Mouse (Mus musculus): ENCODE data around the gene Arhgap29. TPM values are rescaled to one million over a fixed set of nuclear protein-coding genes. Genes with fewer than 3 reads are reported as not detected.

The Arhgap29 gene
- polyA plus RNA-seq, 1 experiment from 2014 or later = 16.3 TPM

DNA sequence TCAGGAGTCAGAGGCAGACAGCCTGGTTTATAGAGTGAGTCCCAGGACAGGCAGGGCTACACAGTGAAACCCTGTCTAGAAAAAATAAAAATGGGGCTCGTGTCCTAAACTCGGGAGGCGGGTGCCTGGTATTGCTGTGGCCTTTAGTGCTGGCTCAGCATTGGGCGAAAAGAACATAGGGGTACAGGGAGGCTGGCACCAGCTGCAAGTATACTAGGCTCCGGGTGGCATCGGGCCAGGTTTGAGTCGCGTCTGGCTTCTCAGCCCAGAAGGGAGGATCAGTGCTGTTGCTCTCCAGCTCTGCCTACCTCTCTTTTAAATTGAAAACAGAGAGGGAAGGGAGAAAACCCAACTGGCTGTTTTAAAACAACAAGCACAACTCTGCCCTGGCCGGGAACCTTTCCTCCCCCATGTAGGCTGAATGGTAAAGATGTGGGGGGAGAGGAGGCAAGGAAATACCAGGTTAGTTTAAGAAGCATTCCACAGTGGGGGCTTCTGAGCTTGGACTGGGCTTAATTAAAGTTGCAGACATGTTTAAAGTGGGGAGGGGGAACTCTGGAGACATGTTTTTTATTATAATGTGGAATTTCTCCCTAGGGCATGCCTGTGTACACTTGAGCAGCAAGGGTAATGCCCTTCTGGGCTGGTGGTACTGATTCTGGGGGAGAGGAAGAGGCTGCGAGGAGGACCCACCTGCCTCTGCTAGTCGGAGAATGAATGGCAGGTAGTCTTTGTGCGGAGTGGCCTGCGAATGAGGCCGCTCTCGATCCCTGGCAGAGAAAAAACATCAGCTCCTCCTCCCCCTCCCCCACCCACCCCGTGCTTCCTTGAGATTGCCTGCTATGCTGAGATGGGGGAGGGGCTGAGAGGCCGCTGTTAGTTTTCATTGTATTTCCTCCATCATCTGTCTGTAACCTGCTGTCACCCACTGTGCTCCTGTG is 95.8 kb downstream of the Arhgap29 start:
- H3K4me2 ChIP-seq (replicated peaks) = peak overlapping the region; percentile 28
- H3K27me3 ChIP-seq = peaks cover 29% of the 10 kb centered on the region
- peak; percentile 86 for ATAC-seq (replicated peaks)
- WGBS = 7% methylated on average over 17 of the region's 17 CpGs
- H3K36me3 ChIP-seq = no peaks in the 10 kb centered on the region
- H3K4me3 ChIP-seq = no peak overlapping the region
- no peak overlapping the region for H3K9ac ChIP-seq (replicated peaks)
- peaks cover 56% of the 10 kb centered on the region for H3K4me1 ChIP-seq
- H3K27ac ChIP-seq (replicated peaks) = peak overlapping the region; percentile 61
- H3K9me3 ChIP-seq = no peaks in the 10 kb centered on the region

DNA sequence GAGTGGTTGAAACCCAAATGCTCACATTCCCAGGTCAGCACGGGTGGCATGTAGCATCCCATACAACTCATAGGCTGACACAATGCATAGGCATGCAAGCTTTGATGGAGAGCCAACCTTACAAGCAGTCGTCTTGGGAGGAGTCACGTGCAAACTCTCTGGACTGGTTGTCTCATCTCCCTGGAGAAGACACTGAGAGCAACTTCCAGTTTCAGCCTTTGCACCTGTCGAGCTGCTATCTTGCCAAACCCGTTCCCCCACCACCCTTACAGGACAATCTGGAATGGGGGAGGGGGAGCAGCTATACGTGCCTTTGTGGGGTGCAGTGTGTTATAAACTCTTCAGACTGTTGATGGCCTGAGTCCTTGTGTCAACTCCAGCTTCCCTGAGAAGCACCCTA is 96.8 kb downstream of the Arhgap29 start:
- no peak overlapping the region for H3K27ac ChIP-seq (replicated peaks)
- no peaks in the 10 kb centered on the region for H3K36me3 ChIP-seq
- WGBS = 48% methylated on average over 6 of the region's 6 CpGs
- no peak for ATAC-seq (replicated peaks)
- H3K4me2 ChIP-seq (replicated peaks) = no peak overlapping the region
- H3K4me1 ChIP-seq = peaks cover 47% of the 10 kb centered on the region
- peaks cover 22% of the 10 kb centered on the region for H3K27me3 ChIP-seq
- no peak overlapping the region for H3K4me3 ChIP-seq
- no peaks in the 10 kb centered on the region for H3K9me3 ChIP-seq
- H3K9ac ChIP-seq (replicated peaks) = no peak overlapping the region

DNA sequence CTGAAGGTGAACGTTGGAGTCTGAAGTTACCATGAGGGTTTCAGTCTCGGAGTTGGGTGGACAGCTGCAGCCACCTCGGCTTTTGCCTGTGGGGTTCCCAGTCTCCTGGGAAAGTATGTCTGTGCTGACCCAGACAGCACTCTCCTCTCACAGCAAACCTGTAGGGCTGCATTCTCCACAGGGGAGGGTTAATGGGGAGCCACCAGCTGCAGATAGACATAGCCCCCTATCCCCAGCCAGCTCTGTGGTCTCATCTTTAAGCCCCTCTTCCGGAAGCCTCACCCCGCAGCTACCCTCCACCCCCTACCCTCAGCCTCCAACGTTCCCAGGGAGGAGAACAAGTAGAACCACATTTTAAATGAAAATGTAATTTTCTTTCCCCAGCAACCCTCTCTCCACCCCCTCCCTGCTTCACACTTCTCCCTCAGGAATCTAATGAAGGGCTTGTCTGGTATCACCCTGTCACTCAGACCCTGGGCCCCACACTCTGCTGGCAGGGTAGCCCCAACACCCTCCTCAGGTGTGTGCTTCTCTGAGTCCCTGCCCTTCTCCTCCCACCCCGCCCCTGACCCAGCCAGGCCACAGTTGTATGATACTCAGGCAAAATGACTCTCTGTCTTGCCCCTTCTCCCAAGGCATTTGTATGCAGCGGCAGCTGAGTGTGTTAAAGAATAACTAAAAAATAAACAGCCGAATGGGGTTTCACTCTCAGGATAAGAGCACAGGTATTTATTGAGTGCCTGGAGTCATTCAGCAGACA is 106.3 kb downstream of the Arhgap29 start:
- WGBS = 71% methylated on average over 9 of the region's 9 CpGs
- no peaks in the 10 kb centered on the region for H3K27me3 ChIP-seq

DNA sequence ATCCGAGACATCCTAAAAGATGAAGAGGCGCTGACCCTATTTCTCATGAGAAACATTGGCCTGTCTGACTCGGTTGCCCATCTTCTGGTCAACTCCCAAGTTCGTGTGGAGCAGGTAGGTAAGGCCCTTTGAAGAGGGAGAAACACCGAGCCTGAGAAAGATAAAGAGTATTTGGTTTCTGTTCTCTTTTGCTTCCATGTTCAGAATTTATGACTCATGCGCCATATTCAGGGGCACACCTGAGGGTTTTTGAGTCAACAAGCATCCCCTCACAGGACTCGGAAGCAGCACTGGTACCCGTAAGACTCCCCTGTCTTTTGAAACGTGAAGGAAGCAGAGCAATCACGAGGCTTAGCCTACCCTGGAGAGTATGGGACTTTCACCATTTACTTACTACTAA is 110.2 kb downstream of the Arhgap29 start:
- no peaks in the 10 kb centered on the region for H3K4me1 ChIP-seq
- no peak overlapping the region for H3K4me3 ChIP-seq
- no peaks in the 10 kb centered on the region for H3K27me3 ChIP-seq
- no peak overlapping the region for H3K9ac ChIP-seq (replicated peaks)
- WGBS = 87% methylated on average over 10 of the region's 10 CpGs
- H3K27ac ChIP-seq (replicated peaks) = no peak overlapping the region
- no peaks in the 10 kb centered on the region for H3K9me3 ChIP-seq
- no peaks in the 10 kb centered on the region for H3K36me3 ChIP-seq
- H3K4me2 ChIP-seq (replicated peaks) = no peak overlapping the region
- ATAC-seq (replicated peaks) = no peak

More for the DNA sequence above, 106.3 kb downstream of the Arhgap29 start:
- ATAC-seq (replicated peaks) = no peak
- H3K36me3 ChIP-seq = no peaks in the 10 kb centered on the region
- H3K4me3 ChIP-seq = no peak overlapping the region
- H3K4me2 ChIP-seq (replicated peaks) = no peak overlapping the region
- no peak overlapping the region for H3K9ac ChIP-seq (replicated peaks)
- H3K27ac ChIP-seq (replicated peaks) = no peak overlapping the region
- H3K4me1 ChIP-seq = no peaks in the 10 kb centered on the region
- no peaks in the 10 kb centered on the region for H3K9me3 ChIP-seq

DNA sequence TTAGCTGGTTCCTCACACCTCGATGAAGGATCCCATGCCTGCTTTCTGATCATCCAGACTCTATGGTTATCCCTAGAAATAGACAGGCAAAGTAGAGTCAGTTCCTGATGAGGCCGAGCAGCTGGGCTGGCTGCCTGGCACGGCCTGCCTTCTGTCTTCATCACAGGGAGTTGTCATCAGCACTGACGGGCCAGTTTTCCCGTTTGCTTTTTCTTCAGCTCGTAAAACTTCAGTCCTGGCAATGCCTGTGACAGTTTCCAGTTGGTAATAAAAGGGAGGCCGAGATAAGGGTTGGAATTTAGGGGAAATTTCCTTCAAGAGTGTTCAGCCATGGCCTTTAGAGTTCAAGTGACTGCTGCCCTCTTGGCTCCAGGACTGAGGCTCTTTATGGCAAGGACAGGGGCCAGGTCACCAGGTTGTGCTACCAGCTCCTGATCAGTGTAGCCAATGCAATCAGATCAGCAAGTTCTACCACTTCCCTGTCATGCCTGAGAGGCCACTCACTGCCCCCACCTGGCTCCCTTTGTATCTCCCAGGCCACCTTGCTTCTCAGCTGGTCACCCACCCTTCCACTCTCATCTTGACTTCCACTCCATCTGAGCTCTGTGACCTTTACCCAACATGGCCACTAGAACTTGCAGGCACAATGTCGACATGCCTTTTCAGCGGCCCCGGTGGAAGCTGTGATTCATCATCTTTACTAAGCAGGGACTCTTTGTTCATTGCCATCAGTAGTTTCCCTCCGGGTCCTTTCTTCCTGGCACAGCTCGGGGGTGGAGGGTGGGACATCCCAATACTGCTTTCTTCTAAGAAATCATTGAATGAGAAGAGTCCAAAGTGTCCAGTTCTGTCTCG is 112.4 kb downstream of the Arhgap29 start:
- ATAC-seq (replicated peaks) = no peak
- no peak overlapping the region for H3K4me2 ChIP-seq (replicated peaks)
- H3K4me1 ChIP-seq = no peaks in the 10 kb centered on the region
- H3K27ac ChIP-seq (replicated peaks) = no peak overlapping the region
- no peak overlapping the region for H3K9ac ChIP-seq (replicated peaks)
- no peaks in the 10 kb centered on the region for H3K27me3 ChIP-seq
- WGBS = 85% methylated on average over 13 of the region's 13 CpGs
- no peak overlapping the region for H3K4me3 ChIP-seq
- H3K36me3 ChIP-seq = no peaks in the 10 kb centered on the region
- no peaks in the 10 kb centered on the region for H3K9me3 ChIP-seq

Other genes with a start within 250 kb of the Arhgap29 start
- 8.3 and 8.9 TPM in 2 replicates for gene F3, start 229.0 kb upstream of the Arhgap29 start, polyA plus RNA-seq (2015; fragmentation: Nextera tagmentation; extraction: Ambion mirVana)
- 68.9 and 70.3 TPM in 2 replicates for gene Abcd3, start 137.2 kb upstream of the Arhgap29 start, polyA plus RNA-seq (2015; fragmentation: Nextera tagmentation; extraction: Ambion mirVana)
- 0.72 and 1.4 TPM in 2 replicates for gene Abca4, start 91.9 kb downstream of the Arhgap29 start, polyA plus RNA-seq (2015; fragmentation: Nextera tagmentation; extraction: Ambion mirVana)